Mouse (Mus musculus) layer of hippocampus, adult 2 months (tissue): ENCODE data around the gene Hdac11. TPM values are rescaled to one million over a fixed set of nuclear protein-coding genes. Genes with fewer than 3 reads are reported as not detected.
A peak's percentile ranks its signal among the peaks of the same experiment; 100 is the strongest.

ENCODE experiments used
- DNase-seq, 2 experiments: peaks; one replicate each; pipeline ENCODE4 v3.0.0; 2022; ENCODE audit warnings: low spot score in 2 of 2
- H3K27ac ChIP-seq: fragments of 200-600 bp; 2 replicates; pipeline ENCODE4 v1.8.1; 2022
- H3K4me3 ChIP-seq: fragments of 200-600 bp; 2 replicates; pipeline ENCODE4 v1.8.1; 2022; ENCODE audit warnings: mild to moderate bottlenecking
- CTCF ChIP-seq: fragments of 200-600 bp; conservative IDR thresholded peaks from 2 replicates; pipeline ENCODE4 v1.8.1; 2022; ENCODE audit warnings: antibody characterized with exemption, mild to moderate bottlenecking, moderate library complexity
- long read RNA-seq, 2 experiments: library from polyadenylated mRNA; stranded (forward); transcript quantifications; one replicate each; pipeline ENCODE4 v2.0.0; 2021; ENCODE audit warnings: borderline mapping rate in 2 of 2
- total RNA-seq, 2 experiments: library from RNA; stranded (reverse); gene quantifications; 2 replicates each; pipeline ENCODE4 v1.2.3; 2021

Hdac11 gene
- total RNA-seq = 100 to 1,000 TPM; 154 to 156 TPM
- long read RNA-seq, experiment 1, transcript Hdac11-201 (10 exons, 2,653 nt) = major isoform, 77 of 107 reads
- long read RNA-seq, experiment 1, transcript Hdac11-203 (2 exons, 815 nt) = minor isoform, 5 of 107 reads
- long read RNA-seq, experiment 1, partial matches to known transcripts = 17 of 107 reads
- long read RNA-seq, experiment 1, other reads (novel, unspliced or antisense) = 8 of 107 reads
- long read RNA-seq, experiment 2, transcript Hdac11-203 (2 exons, 815 nt) = minor isoform, 5 of 153 reads
- long read RNA-seq, experiment 2, transcript Hdac11-201 (10 exons, 2,653 nt) = major isoform, 100 of 153 reads
- long read RNA-seq, experiment 2, partial matches to known transcripts = 39 of 153 reads
- long read RNA-seq, experiment 2, other reads (novel, unspliced or antisense) = 9 of 153 reads

- H3K4me3 ChIP-seq = peak within 1 kb of the TSS; percentile 84
- no peak for TF ChIP-seq CTCF
- DNase-seq = peak; percentile 88 to 95
- H3K27ac ChIP-seq = peak within 1 kb of the TSS; percentile 93
Measured at GRCm38 (mm10) chr6:91156554-91157236, at the start of gene Hdac11. Gene Hdac11 (plus strand): TSS chr6:91156665.

- no peak for DNase-seq
- no peak overlapping the region for H3K4me3 ChIP-seq
- no peak for TF ChIP-seq CTCF
Measured at GRCm38 (mm10) chr6:91108301-91108916, 48.1 kb upstream of the Hdac11 start.

GRCm38 (mm10) chr6:91108917-91109450 lies 47.5 kb upstream of the Hdac11 start:
- no peak overlapping the region for H3K4me3 ChIP-seq
- no peak for TF ChIP-seq CTCF

More at GRCm38 (mm10) chr6:91108301-91108916, 48.1 kb upstream of the Hdac11 start:
- H3K27ac ChIP-seq = no peak overlapping the region

GRCm38 (mm10) chr6:91109489-91109888 lies 47.0 kb upstream of the Hdac11 start:
- no peak overlapping the region for H3K27ac ChIP-seq
- TF ChIP-seq CTCF = no peak
- DNase-seq = no peak
- no peak overlapping the region for H3K4me3 ChIP-seq

More at GRCm38 (mm10) chr6:91108917-91109450, 47.5 kb upstream of the Hdac11 start:
- no peak for DNase-seq
- no peak overlapping the region for H3K27ac ChIP-seq

GRCm38 (mm10) chr6:91110323-91111020 lies 46.0 kb upstream of the Hdac11 start:
- H3K4me3 ChIP-seq = no peak overlapping the region
- H3K27ac ChIP-seq = no peak overlapping the region
- TF ChIP-seq CTCF = no peak
- DNase-seq = no peak

GRCm38 (mm10) chr6:91111141-91111953 lies 45.1 kb upstream of the Hdac11 start:
- no peak for DNase-seq
- Histone ChIP-seq H3K27ac (no peak overlapping the region), H3K4me3 (no peak overlapping the region)
- TF ChIP-seq CTCF = no peak

- H3K4me3 ChIP-seq = no peak overlapping the region
- TF ChIP-seq CTCF = no peak
- no peak for DNase-seq
- H3K27ac ChIP-seq = no peak overlapping the region
Measured at GRCm38 (mm10) chr6:91111954-91112252, 44.6 kb upstream of the Hdac11 start.

- no peak for DNase-seq
- H3K27ac ChIP-seq = no peak overlapping the region
- no peak for TF ChIP-seq CTCF
- no peak overlapping the region for H3K4me3 ChIP-seq
Measured at GRCm38 (mm10) chr6:91114716-91115115, 41.7 kb upstream of the Hdac11 start.

- TF ChIP-seq CTCF = no peak
- DNase-seq = no peak
- no peak overlapping the region for H3K4me3 ChIP-seq
- no peak overlapping the region for H3K27ac ChIP-seq
Measured at GRCm38 (mm10) chr6:91115158-91115557, 41.3 kb upstream of the Hdac11 start.

GRCm38 (mm10) chr6:91115863-91116243 lies 40.6 kb upstream of the Hdac11 start:
- Histone ChIP-seq H3K4me3 (peak overlapping the region; percentile 75), H3K27ac (peak overlapping the region; percentile 98)
- DNase-seq = no peak
- no peak for TF ChIP-seq CTCF

- peak; percentile 84 for TF ChIP-seq CTCF
- peak; percentile 95 to 96 for DNase-seq
- H3K27ac ChIP-seq = peak within 1 kb of the TSS; percentile 98
- H3K4me3 ChIP-seq = peak within 1 kb of the TSS; percentile 75
Measured at GRCm38 (mm10) chr6:91116244-91117145, 40.0 kb upstream of the Hdac11 start, which contains the start of gene Nup210. Gene Nup210 (minus strand): TSS chr6:91116829.
